Mouse (Mus musculus): ENCODE measurements around the gene Rnf114.
A peak's percentile ranks its signal among the peaks of the same experiment; 100 is the strongest.

Rnf114 gene

GRCm38 (mm10) chr2:167474218-167474617, 18.2 kb upstream of the Rnf114 start:
- no peak for DNase-seq (ENCODE audit: low read depth, low spot score)

DNA sequence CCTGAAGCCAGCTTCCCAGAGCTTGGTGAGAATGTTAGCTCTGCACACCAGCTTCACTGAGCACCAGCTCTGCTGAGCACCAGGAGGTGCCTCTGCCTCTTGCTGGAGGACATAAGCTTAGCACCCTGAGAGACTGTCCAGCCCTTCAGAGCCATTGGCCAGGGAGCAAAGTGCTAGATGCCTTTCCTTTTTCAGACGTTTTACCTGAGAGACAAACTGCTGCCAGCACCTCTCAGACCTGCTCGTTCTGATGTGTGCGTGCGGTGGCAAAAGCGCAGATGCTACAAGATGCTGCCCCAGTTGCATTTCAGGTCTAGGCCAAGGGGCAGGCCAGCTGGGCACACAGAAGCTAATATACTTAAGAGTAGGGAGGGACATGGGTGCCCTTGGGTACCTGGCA, 16.8 kb upstream of the Rnf114 start:
- DNase-seq (ENCODE audit: low read depth, low spot score): no peak

DNA sequence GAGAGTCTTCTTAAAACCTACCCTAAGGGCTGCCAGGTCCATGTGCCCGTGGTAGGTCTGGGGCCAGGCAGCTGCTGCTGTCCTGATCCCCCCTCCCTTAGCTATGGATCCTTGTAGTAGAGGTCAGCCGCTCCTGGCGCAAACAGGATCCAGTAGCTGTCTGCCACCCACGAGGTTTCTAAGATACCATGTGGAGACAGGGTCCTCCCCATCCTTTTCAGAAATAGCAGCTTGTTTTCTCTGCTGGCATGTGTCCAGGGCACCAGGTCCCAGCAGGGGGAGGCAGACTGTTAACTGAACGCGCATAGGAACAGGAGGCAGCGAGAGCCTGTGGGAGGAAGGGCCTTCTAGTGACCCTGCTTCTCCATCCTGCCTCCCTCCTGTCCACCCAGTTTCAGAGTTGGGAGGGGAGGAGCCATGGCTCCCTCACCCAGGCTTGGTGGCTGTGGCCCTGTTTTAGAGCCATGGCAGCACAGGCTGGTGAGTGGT, 16.2 kb upstream of the Rnf114 start:
- DNase-seq (ENCODE audit: low read depth, low spot score): peak; percentile 52

DNA sequence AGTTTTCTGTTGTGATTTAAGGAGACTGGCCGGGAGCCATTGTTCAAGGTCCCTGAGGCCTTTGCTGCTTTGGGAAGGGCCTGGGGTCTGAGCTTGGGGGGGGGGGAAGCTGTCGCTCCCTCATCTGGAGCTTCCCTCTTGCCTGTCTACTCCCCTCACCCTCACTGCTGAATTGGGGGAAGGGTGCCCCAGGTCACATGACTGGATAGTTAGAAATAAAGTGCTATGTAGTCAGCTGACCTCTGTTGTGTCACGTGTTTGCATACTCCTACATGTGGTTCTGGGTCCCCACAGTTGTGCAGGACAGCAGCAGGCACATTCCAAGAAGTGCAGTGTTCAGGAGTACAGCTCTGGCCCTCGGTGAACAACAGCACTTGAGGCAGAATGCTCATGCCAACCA, 15.7 kb upstream of the Rnf114 start:
- no peak for DNase-seq (ENCODE audit: low read depth, low spot score)

GRCm38 (mm10) chr2:167478128-167478527, 14.3 kb upstream of the Rnf114 start:
- DNase-seq (ENCODE audit: low read depth, low spot score): no peak

DNA sequence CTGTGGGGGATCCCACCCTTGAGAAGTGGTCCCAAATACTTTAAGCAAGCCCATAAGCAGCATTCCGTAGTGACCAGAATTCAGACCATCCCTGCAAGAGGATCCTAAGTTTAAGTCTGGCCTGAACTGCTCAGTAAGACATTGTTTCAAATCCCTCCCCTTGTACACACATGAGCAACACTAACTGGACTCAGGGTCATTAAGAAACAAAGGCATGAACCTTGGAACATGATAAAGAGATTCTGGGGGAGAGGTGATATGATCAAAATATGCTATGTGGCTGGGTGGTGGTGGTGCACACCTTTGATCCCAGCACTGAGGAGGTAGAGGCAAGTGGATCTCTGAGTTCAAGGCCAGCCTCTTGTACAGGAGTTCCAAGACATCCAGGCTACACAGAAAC, 12.9 kb upstream of the Rnf114 start:
- no peak for DNase-seq (ENCODE audit: low read depth, low spot score)

DNA sequence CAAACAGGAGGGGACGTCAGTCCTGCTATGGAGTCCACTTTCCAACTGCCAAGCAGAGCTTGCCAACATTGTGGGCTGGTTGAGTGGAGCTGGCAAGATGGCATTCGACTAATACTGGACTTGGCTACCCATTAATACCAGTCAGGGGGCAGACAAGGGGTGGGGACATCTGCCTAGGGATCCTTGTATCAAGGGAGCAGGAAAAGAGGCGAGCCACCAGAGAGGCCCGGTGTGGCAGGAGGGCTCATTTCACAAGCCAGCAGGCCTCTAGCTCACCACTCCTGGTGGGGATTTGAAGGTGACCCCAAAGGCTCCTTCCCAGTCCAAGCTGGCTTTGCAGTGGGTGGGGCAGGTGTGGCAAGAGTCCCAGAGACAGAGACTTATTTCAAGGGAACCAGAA, 9.8 kb upstream of the Rnf114 start:
- DNase-seq (ENCODE audit: low read depth, low spot score): no peak

DNA sequence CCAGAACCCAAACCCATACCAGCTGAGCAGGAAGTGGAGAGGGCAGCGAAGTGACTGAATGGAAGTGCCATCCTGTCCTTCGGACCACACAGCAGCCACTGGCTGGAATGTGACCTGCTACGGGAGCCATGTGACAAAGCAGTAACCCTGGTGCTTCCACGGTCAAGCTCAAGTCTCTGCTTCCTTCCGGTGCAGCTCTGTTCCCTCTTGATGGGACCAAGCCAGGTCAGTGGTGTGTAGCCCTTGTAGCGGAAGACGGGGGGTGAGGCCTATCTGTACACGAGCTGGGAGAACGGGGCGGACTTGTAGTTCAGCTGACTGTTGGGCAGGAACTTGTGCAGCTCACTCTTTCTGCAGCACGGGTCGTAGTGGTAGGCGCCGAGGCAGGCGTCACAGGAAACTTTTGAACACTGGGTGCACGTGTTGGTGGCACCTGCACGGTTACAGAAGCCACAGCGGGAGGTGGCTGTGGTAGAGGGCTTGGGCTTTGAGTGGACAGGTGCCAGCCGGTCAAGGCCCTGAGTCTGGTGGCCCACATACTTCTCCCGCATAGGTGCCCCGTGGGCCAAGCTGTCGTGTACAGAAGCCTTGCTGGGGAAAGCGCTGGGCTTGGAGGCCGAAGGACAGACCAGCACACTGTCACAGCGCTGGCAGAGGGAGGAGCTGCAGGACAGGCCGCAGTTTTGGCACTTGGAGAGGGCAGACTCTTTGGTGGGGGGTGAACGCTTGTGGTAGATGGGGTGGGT, 9.2 kb upstream of the Rnf114 start:
- DNase-seq (ENCODE audit: low read depth, low spot score): no peak

DNA sequence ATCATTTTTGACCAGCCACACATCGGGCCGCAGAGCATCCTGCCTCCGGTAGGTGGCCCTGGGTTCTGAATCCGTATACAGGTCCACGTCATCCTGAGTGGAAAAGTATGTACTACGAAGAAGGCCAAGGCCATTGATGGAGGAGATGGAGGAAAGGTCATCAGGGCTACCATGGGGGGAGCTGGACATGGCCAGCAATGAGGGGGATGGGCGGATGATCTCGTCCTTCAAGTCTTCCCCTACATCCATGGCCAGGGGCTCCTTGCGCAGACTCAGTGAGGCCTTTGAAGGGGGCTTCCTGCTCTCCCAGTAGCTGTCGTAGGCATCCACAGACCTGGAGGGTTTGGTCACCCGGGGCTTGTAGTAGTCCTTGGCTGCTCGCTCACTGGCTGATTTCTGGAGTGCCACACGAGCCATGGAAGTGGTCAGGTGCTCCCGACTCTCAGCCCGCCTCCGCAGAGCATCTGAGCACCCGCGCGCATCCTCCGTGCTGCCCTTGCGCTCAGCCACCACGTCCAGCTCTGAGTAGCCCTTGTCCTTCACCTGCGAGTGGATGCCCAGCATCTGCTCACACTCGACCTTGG, 8.5 kb upstream of the Rnf114 start:
- no peak for DNase-seq (ENCODE audit: low read depth, low spot score)

- DNase-seq (ENCODE audit: low read depth, low spot score): no peak
These were observed 7.5 kb upstream of the Rnf114 start for GRCm38 (mm10) chr2:167484932-167485331.

- peak; percentile 76 for DNase-seq (ENCODE audit: low read depth, low spot score)
These were observed 6.7 kb upstream of the Rnf114 start for GRCm38 (mm10) chr2:167485501-167486377.

DNA sequence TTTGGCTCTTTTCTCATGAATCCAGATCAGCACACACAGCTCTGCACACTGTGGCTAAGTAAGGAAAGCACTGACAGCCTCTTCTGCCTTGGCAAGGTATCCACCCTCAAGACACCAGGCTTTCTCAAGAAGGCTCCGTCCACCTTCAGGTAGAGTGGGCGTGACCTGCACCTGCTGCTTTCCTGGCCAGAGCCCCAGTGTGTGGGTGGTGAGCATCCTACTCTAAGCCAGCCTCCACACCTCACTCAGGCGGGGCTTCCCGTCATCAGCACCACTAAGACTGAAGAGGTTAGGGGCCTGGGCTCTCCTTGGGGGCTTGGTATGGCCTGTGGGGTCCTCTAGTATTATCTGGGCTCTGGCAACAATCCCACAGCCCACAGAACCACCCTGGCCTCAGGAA, 5.9 kb upstream of the Rnf114 start:
- DNase-seq (ENCODE audit: low read depth, low spot score): no peak

- DNase-seq (ENCODE audit: low read depth, low spot score): no peak
These were observed 4.9 kb upstream of the Rnf114 start for GRCm38 (mm10) chr2:167487551-167487950.

GRCm38 (mm10) chr2:167487994-167488393, 4.5 kb upstream of the Rnf114 start:
- DNase-seq (ENCODE audit: low read depth, low spot score): no peak

DNA sequence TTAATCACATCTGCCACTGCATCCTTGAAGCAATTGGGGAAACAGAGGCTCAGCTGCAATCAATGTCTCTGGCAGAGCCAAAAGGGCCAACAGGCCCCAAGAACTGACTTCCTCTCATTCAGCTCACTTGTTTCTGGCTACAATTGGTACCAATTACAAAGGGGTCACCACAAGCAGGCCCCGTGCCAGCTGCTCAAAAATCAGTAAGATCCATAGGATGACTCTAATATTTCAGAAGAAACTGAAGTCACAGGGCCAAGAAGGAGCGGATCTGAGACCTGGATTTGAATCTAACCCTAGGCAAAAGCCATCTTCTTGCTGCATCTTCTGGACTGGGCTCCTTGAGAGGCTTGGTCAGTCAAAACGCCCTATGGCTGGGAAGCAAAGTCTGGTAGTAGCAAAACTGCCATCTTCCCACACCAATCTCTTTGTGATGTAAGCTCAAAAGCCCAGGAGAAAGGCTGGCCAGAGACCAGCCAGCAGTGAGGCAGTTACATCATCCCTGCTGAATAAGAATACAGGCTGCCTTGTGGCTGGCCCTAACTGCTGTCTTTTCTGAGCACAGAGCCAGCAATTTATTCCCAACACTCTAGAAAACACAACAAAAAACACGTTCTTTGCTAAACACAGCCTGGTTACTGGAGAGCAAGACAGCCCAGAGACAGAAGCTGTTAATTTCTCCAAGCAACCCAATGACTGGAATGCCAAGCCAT, 1.5 kb upstream of the Rnf114 start:
- no peak for DNase-seq (ENCODE audit: low read depth, low spot score)

GRCm38 (mm10) chr2:167492713-167493636, 530 bp downstream of the Rnf114 start, which contains the start of gene Spata2:
Gene Spata2 (minus strand): TSS chr2:167492887.
- DNase-seq (ENCODE audit: low read depth, low spot score): peak; percentile 87

DNA sequence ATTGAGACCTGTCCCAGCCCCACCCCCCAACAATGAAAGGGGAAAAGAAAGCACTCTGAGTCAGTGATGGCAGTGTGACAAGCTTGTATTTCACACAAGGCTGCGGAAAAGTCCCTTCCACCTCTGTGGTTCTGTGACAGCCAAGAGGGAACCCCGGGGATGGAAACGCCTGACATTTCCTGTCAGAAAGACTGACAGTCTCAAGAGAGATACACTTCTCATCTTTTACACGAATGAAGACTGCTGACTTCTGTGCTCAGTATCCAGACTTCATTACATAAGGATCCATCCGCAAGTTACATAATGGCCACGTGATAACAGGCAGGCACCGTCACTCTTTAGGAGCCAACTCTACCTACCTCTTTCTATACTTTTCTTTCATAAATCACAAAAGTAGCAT, 4.0 kb downstream of the Rnf114 start:
- no peak for DNase-seq (ENCODE audit: low read depth, low spot score)

- no peak for DNase-seq (ENCODE audit: low read depth, low spot score)
These were observed 4.8 kb downstream of the Rnf114 start for GRCm38 (mm10) chr2:167497272-167497671.

GRCm38 (mm10) chr2:167502554-167503252, 10.3 kb downstream of the Rnf114 start:
- no peak for DNase-seq (ENCODE audit: low read depth, low spot score)
